Mouse (Mus musculus): ENCODE measurements around the gene Ankrd63. TPM values are rescaled to one million over a fixed set of nuclear protein-coding genes. Genes with fewer than 3 reads are reported as not detected.

Ankrd63 gene
- polyA plus RNA-seq, 1 experiment from 2014 or later: not detected

DNA sequence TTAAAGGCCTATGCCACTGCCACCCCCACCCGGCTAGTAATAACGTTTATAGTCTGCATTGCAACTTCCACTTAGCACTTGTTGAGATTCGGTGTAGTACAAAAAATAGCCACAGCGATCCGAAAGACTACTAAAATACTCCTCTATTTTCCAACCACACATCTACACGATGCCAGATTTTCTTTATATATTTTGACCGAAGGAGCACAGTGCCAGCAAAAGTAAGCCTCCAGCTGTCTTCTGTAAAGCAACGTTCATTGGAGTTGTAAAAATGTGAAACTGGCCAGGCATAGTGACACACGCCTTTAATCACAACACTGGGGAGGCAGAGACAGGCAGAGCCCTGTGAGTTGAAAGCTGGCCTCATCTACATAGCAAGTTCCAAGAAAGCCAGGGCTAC, 37.4 kb upstream of the Ankrd63 start:
- Histone ChIP-seq H3K4me2 (replicated peaks) (no peak overlapping the region), H3K4me3 (no peak overlapping the region), H3K27ac (no peak overlapping the region), H3K36me3 (no peaks in the 10 kb centered on the region), H3K27me3 (replicated peaks) (peaks cover 22% of the 10 kb centered on the region), H3K9me3 (no peaks in the 10 kb centered on the region), H3K4me1 (peaks cover 8% of the 10 kb centered on the region; the same call in 1 of the 2 replicates), H3K9ac (no peak overlapping the region)
- 76% methylated on average over 9 of the region's 9 CpGs for WGBS
- no peak for ATAC-seq (ENCODE audit: low FRiP score, low read depth)

DNA sequence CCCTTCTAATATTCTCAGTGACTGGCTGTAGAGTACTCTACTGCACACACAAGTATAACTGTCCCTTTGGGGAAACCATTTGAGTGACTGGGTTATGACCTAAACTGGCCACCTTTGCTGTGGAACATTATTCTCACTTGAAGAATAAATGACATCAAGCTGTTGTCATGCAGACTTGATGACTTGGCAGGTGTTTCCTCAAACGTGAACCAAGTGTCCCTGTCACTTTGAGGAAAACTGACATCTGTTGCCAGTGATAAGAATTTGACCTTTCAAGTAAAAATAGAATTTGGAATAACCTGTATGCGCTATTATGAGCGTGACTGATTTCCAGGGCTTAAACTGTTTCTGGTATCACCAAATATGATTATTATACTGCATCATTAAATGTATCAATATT, 36.6 kb upstream of the Ankrd63 start:
- ATAC-seq (ENCODE audit: low FRiP score, low read depth): no peak
- Histone ChIP-seq H3K27me3 (replicated peaks) (peaks cover 22% of the 10 kb centered on the region), H3K9ac (no peak overlapping the region), H3K36me3 (no peaks in the 10 kb centered on the region), H3K4me2 (replicated peaks) (no peak overlapping the region), H3K27ac (no peak overlapping the region), H3K9me3 (no peaks in the 10 kb centered on the region), H3K4me3 (no peak overlapping the region), H3K4me1 (peaks cover 6% of the 10 kb centered on the region; the same call in 1 of the 2 replicates)
- WGBS: 75% methylated on average over 3 of the region's 3 CpGs

- H3K4me1 ChIP-seq: peaks cover 4% of the 10 kb centered on the region
- no peak overlapping the region for H3K27ac ChIP-seq
- WGBS: 68% methylated on average over 5 of the region's 5 CpGs
- no peaks in the 10 kb centered on the region for H3K9me3 ChIP-seq
- no peak for ATAC-seq (ENCODE audit: low FRiP score, low read depth)
- H3K36me3 ChIP-seq: no peaks in the 10 kb centered on the region
- no peak overlapping the region for H3K4me3 ChIP-seq
- no peak overlapping the region for H3K4me2 ChIP-seq (replicated peaks)
- no peak overlapping the region for H3K9ac ChIP-seq
- H3K27me3 ChIP-seq (replicated peaks): peaks cover 23% of the 10 kb centered on the region
Measured at GRCm38 (mm10) chr2:118733341-118733740, 29.6 kb upstream of the Ankrd63 start.

DNA sequence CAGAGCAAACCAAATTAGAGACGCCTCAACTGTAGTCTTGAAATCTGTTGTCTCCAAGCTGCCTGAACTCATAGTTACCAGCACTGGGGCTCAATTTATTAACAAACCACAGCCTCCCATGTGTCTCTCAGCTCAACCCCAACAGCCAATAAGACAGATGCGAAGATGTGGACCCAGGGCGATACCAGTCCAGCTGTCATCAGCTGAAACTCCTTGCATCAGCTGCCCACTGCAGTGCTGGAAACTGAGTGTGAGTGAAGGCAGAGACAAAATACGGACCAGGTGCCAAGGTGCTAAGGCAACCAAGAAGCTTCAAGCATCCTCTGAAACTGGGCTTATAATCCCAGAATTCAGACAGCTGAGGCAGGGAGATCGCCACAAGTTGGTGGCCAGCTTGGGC, 28.2 kb upstream of the Ankrd63 start:
- no peak for ATAC-seq (ENCODE audit: low FRiP score, low read depth)
- Histone ChIP-seq H3K9me3 (no peaks in the 10 kb centered on the region), H3K27ac (no peak overlapping the region), H3K4me1 (peaks cover 10% of the 10 kb centered on the region), H3K27me3 (replicated peaks) (peaks cover 29% of the 10 kb centered on the region), H3K4me3 (no peak overlapping the region), H3K4me2 (replicated peaks) (no peak overlapping the region), H3K36me3 (no peaks in the 10 kb centered on the region), H3K9ac (no peak overlapping the region)
- WGBS: 86% methylated on average over 5 of the region's 5 CpGs

GRCm38 (mm10) chr2:118730622-118730915, 26.8 kb upstream of the Ankrd63 start:
- no peak for ATAC-seq (ENCODE audit: low FRiP score, low read depth)
- 13% methylated on average over 3 of the region's 3 CpGs for WGBS
- H3K4me3 ChIP-seq: no peak overlapping the region
- H3K4me1 ChIP-seq: peaks cover 10% of the 10 kb centered on the region
- H3K9ac ChIP-seq: no peak overlapping the region
- H3K9me3 ChIP-seq: no peaks in the 10 kb centered on the region
- H3K27ac ChIP-seq: no peak overlapping the region
- no peak overlapping the region for H3K4me2 ChIP-seq (replicated peaks)
- peaks cover 32% of the 10 kb centered on the region for H3K27me3 ChIP-seq (replicated peaks)
- no peaks in the 10 kb centered on the region for H3K36me3 ChIP-seq

- no peak for ATAC-seq (ENCODE audit: low FRiP score, low read depth)
- Histone ChIP-seq H3K4me3 (no peak overlapping the region), H3K27me3 (replicated peaks) (peaks cover 32% of the 10 kb centered on the region), H3K9ac (no peak overlapping the region), H3K27ac (no peak overlapping the region), H3K36me3 (no peaks in the 10 kb centered on the region), H3K9me3 (no peaks in the 10 kb centered on the region), H3K4me2 (replicated peaks) (no peak overlapping the region), H3K4me1 (peaks cover 10% of the 10 kb centered on the region)
- WGBS: 30% methylated on average over 8 of the region's 8 CpGs
Measured at GRCm38 (mm10) chr2:118729816-118730621, 26.3 kb upstream of the Ankrd63 start.

DNA sequence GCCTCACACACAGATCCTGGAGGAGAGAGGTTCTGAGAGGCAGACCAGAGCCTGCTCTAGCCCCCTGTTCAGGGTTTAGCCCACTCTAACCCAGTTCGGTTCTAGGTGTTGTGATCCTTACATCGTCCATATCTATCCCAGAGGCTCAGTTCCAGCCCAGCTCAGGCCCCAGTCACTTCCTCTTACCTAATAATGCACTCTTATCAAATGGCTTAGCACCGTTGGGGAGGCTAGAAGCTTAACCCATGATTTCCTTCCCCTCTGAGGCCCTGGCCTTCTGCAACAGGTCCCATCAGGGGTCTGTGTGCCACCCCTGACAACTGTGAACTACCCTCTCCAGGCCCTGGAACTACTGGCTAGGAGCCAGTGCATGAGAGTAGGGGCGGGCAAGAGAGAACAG, 25.4 kb upstream of the Ankrd63 start:
- peaks cover 10% of the 10 kb centered on the region for H3K4me1 ChIP-seq
- H3K36me3 ChIP-seq: no peaks in the 10 kb centered on the region
- H3K4me3 ChIP-seq: no peak overlapping the region
- no peaks in the 10 kb centered on the region for H3K9me3 ChIP-seq
- whole genome bisulfite sequencing: 48% methylated on average over 4 of the region's 4 CpGs
- peaks cover 32% of the 10 kb centered on the region for H3K27me3 ChIP-seq (replicated peaks)
- H3K27ac ChIP-seq: no peak overlapping the region
- no peak for ATAC-seq (ENCODE audit: low FRiP score, low read depth)
- no peak overlapping the region for H3K9ac ChIP-seq
- H3K4me2 ChIP-seq (replicated peaks): no peak overlapping the region

DNA sequence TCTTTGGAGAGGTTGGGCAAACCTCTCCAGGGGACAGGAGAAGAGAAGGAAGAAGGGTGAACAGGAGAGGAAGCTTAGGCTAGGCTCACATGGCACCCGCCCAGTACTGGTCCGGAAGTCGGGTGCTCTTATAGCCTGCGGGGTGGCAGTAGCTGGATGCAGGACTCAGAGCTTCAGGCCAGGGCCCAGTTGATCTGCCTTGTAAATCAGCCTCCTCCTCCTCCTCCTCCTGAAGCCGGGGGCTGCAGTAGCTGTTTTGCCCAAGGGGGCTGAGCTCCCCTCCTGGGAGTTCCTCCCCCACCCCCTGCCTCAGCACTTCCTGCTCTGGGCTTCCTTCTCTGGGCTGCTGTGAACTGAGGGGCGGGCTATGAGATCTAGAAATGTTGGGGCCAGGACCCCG, 24.6 kb upstream of the Ankrd63 start, which contains the start of gene Plcb2:
TSS of gene Plcb2 (minus strand) at position 102 of the 400 bp plus-strand sequence.
- peaks cover 30% of the 10 kb centered on the region for H3K27me3 ChIP-seq (replicated peaks)
- peaks cover 10% of the 10 kb centered on the region for H3K4me1 ChIP-seq
- no peaks in the 10 kb centered on the region for H3K36me3 ChIP-seq
- ATAC-seq (ENCODE audit: low FRiP score, low read depth): peak; percentile 21; the same call in 1 of the 2 replicates
- no peaks in the 10 kb centered on the region for H3K9me3 ChIP-seq
- WGBS: 12% methylated on average over 7 of the region's 7 CpGs
- no peak within 1 kb of the TSS for H3K4me3 ChIP-seq
- H3K27ac ChIP-seq: no peak within 1 kb of the TSS
- H3K9ac ChIP-seq: no peak within 1 kb of the TSS
- 0 out of 2 replicates have a peak within 1 kb of the TSS, but pooled peaks have one; percentile 21 for H3K4me2 ChIP-seq (replicated peaks)

DNA sequence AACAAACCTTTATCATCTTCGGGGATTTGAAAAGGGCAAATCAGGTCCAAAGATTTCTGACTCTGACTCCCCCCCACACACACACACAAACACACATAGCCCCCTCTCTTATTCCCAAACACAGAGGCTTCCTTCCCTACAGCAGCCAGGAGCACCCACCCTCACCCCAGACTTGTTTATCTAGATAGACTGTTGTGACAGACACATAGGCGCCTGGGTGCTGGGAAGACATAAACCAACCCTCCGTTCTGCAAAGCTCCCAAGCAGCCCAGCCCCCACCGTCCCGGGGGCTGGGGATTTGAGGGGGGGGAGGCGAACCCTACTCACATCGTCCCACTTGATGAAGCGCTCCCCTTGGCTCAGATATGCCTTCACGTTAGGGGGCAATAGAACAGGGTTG, 24.1 kb upstream of the Ankrd63 start:
- Histone ChIP-seq H3K4me3 (no peak overlapping the region), H3K36me3 (no peaks in the 10 kb centered on the region), H3K27me3 (replicated peaks) (peaks cover 27% of the 10 kb centered on the region), H3K9ac (no peak overlapping the region), H3K27ac (no peak overlapping the region), H3K4me2 (replicated peaks) (0 out of 2 replicates have a peak overlapping the region, but pooled peaks have one; percentile 21), H3K4me1 (peaks cover 10% of the 10 kb centered on the region), H3K9me3 (no peaks in the 10 kb centered on the region)
- ATAC-seq (ENCODE audit: low FRiP score, low read depth): no peak
- WGBS: 29% methylated on average over 9 of the region's 9 CpGs

GRCm38 (mm10) chr2:118726873-118727272, 23.1 kb upstream of the Ankrd63 start:
- Histone ChIP-seq H3K9ac (no peak overlapping the region), H3K4me3 (no peak overlapping the region), H3K9me3 (no peaks in the 10 kb centered on the region), H3K27ac (no peak overlapping the region), H3K36me3 (no peaks in the 10 kb centered on the region), H3K27me3 (replicated peaks) (peaks cover 25% of the 10 kb centered on the region), H3K4me1 (peaks cover 10% of the 10 kb centered on the region), H3K4me2 (replicated peaks) (no peak overlapping the region)
- no peak for ATAC-seq (ENCODE audit: low FRiP score, low read depth)
- WGBS: 77% methylated on average over 2 of the region's 2 CpGs

DNA sequence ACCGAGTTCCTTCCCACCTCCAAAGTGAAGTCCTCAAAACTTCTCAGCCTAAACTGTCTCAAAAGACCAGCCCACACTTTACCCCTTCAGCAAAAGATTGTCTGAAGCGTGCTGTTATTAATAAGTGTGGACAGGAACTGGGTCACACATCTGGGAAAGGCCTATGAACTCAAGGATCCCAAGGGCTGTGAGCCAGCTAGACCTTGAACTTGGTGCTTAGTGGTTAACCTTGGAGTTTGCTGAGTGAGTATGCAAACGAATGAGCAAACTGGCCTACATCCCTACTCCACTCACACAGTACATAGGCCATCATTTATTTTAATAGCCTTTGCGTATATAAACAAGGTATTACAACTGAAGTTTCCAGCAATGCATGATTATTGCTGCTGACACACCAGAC, 21.7 kb upstream of the Ankrd63 start:
- peaks cover 21% of the 10 kb centered on the region for H3K27me3 ChIP-seq (replicated peaks)
- ATAC-seq (ENCODE audit: low FRiP score, low read depth): no peak

DNA sequence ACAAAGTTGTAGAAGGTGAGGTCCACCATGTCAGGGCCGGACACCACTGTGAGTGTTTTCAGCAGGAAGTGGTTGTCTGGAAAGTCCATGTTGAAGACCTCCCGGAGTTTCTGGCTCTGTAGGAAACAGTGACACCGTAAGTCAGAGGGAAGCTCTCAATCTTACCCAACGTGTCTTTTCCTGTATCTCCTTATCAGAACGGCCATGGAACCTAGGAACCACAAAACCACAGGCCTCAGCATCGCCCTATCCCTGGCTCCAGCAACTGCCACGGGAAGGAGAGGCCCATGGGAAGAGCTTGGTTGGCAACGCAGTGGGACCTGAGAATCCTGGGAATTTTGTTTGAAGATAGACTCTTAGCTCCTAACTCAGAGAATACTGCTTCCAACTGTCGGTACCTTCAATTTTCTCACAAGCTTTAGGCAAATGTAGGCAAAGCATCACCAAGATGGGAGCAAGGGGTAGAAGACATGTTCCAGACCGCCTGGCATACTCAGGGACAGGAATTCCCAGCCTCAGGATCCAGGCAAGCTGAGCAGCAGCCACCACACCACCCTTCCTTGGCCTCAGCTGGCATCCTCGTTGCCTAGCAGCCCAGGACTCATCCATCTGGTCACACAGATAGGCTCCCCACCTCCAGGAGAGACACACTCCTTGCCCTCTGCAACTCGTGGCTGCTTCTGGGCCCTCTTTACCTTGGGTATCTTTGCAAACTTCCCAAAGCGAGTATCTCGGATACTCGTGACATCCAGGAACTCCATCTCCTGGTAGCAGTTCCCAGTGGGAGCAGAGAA, 20.1 kb upstream of the Ankrd63 start:
- peaks cover 10% of the 10 kb centered on the region for H3K4me1 ChIP-seq
- ATAC-seq (ENCODE audit: low FRiP score, low read depth): no peak
- H3K27ac ChIP-seq: no peak overlapping the region
- no peak overlapping the region for H3K9ac ChIP-seq
- no peak overlapping the region for H3K4me3 ChIP-seq
- peaks cover 13% of the 10 kb centered on the region for H3K27me3 ChIP-seq (replicated peaks)
- no peaks in the 10 kb centered on the region for H3K36me3 ChIP-seq
- no peaks in the 10 kb centered on the region for H3K9me3 ChIP-seq
- no peak overlapping the region for H3K4me2 ChIP-seq (replicated peaks)
- 83% methylated on average over 15 of the region's 15 CpGs for WGBS

More for the DNA sequence above, 21.7 kb upstream of the Ankrd63 start:
- Histone ChIP-seq H3K27ac (no peak overlapping the region), H3K9ac (no peak overlapping the region), H3K9me3 (no peaks in the 10 kb centered on the region), H3K4me2 (replicated peaks) (no peak overlapping the region), H3K36me3 (no peaks in the 10 kb centered on the region), H3K4me1 (peaks cover 10% of the 10 kb centered on the region), H3K4me3 (no peak overlapping the region)
- 87% methylated on average over 4 of the region's 4 CpGs for WGBS

Data from neural tube, embryonic 12.5 days (tissue).